Mouse (Mus musculus): ENCODE results near the gene Gm10057.
"Not testable (repeated sequence)": the region's sequence is repeated elsewhere in the genome, so short reads cannot be mapped to it uniquely, and the experiment has no call there.

The Gm10057 gene

DNA sequence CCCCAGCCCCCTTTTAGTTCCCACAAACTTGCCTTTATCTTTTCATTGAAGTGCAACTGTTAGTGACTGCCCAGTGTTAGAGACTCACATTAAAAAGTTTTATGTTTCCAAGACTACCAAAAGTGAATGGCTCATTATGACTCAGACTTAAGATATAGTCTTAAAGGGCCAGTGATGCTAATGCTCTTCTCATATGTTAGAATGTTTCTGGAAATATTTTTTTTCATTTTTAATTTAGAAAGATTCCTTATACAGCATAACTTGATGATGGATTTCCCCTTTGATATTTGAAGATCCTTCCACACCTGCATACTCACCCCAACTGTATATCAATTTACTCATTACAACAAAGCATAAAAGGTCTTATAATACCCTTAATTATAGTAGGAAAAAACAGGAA is at the start of gene Gm10057:
Gene Gm10057, minus strand, starts transcription at position 101 of the 400 bp plus-strand sequence.
- in situ Hi-C loops (cut with MseI, MboI) = not testable (repeated sequence)

DNA sequence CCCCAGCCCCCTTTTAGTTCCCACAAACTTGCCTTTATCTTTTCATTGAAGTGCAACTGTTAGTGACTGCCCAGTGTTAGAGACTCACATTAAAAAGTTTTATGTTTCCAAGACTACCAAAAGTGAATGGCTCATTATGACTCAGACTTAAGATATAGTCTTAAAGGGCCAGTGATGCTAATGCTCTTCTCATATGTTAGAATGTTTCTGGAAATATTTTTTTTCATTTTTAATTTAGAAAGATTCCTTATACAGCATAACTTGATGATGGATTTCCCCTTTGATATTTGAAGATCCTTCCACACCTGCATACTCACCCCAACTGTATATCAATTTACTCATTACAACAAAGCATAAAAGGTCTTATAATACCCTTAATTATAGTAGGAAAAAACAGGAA is 21.1 kb downstream of the Gm10057 start, which contains the start of gene 4921511M17Rik:
Gene 4921511M17Rik, minus strand, starts transcription at position 101 of the 400 bp plus-strand sequence.
- in situ Hi-C loops (cut with MseI, MboI) = not testable (repeated sequence)

- in situ Hi-C loops (cut with MseI, MboI) = not testable (repeated sequence)
Observed at GRCm38 (mm10) chrX:154012540-154012939, 42.3 kb downstream of the Gm10057 start, which contains the start of gene Samt1. Samt1 (minus strand) TSS chrX:154012640.

Data from mouse trophoblast stem cell (cell line).